ENCODE assay signal across 10 mouse cellular contexts in the genomic region with DNA sequence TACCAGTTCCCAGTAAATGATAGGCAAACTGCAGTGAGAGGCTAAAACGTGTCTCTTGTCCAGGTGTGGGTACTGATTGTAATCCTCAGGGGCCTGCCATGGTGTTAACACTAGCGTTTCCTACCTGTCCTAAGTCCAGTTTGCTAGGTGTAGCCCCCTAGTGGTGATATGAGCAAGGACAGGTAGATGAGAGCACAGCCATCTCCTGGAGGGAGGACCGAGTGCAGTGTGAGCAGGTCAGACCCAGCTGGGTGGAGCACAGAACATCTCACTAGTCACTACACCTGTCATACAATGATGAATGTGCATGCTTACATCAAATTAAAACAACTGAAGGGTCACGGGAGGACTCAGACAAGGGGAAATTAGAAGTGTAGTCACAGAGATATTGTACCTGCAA.
DNase-seq lines count a peak whose midpoint lies in the region; ATAC-seq and TF ChIP-seq lines count a peak whose summit lies in the region.
"Had no signal": no experiment of that assay in that cellular context is flagged by ENCODE, and none has a peak within 500 bp of the region (broad histone marks: within the 10 kb centered on the region; RNA-seq: fewer than 3 reads in every experiment).

No protein-coding gene starts in this region.

- peak; percentile 6 to 14 for DNase-seq in cerebellum, adult 2 months
- DNase-seq in cerebellum, postnatal 36 days, result no peak
- peak; percentile 69 for DNase-seq in midbrain, embryonic 11.5 days (ENCODE audit: low spot score, missing footprints)
- no peak for DNase-seq in midbrain, embryonic 14.5 days
- DNase-seq in spleen, postnatal 36 days (ENCODE audit: low spot score in 2 of 2), result peak; percentile 10 to 28
- no peak for DNase-seq in limb, embryonic 10.5 days (ENCODE audit: low spot score)

- H3K27me3 ChIP-seq in cerebellum, adult 2 months (ENCODE audit: control insufficient read depth, insufficient read depth, low read length), result no peaks in the 10 kb centered on the region
- no peaks in the 10 kb centered on the region for H3K27me3 ChIP-seq in midbrain, embryonic 11.5 days (ENCODE audit: control insufficient read depth, insufficient read depth, low read length)
- no peaks in the 10 kb centered on the region for H3K27me3 ChIP-seq in midbrain, embryonic 14.5 days (ENCODE audit: control insufficient read depth, insufficient read depth, low read length)
- no peaks in the 10 kb centered on the region for H3K27me3 ChIP-seq in limb, embryonic 10.5 days (ENCODE audit: low read depth, poor library complexity, severe bottlenecking)
- H3K27me3 ChIP-seq in kidney, embryonic 14.5 days (ENCODE audit: control insufficient read depth, insufficient read depth, low read length), result no peaks in the 10 kb centered on the region
- H3K27me3 ChIP-seq: heart, embryonic 13.5 days; megakaryocyte, embryonic 14.5 days had no signal

- no peak overlapping the region for H3K27ac ChIP-seq in cerebellum, adult 2 months (ENCODE audit: insufficient read depth, low read length)
- no peak overlapping the region for H3K27ac ChIP-seq in midbrain, embryonic 11.5 days (ENCODE audit: low read depth, low read length)
- H3K27ac ChIP-seq in midbrain, embryonic 14.5 days (replicated peaks; ENCODE audit: low read depth, low read length), result no peak overlapping the region
- H3K27ac ChIP-seq in cortical plate, adult 2 months (ENCODE audit: insufficient read depth, low read length), result no peak overlapping the region
- H3K27ac ChIP-seq in limb, embryonic 10.5 days, result no peak overlapping the region
- H3K27ac ChIP-seq in kidney, embryonic 14.5 days (ENCODE audit: low read depth, low read length), result no peak overlapping the region
- H3K27ac ChIP-seq: heart, embryonic 13.5 days had no signal

- no peaks in the 10 kb centered on the region for H3K36me3 ChIP-seq in midbrain, embryonic 11.5 days (ENCODE audit: control insufficient read depth, insufficient read depth, low read length)
- no peaks in the 10 kb centered on the region for H3K36me3 ChIP-seq in midbrain, embryonic 14.5 days (ENCODE audit: control insufficient read depth, insufficient read depth, low read length)
- H3K36me3 ChIP-seq in limb, embryonic 10.5 days, result no peaks in the 10 kb centered on the region
- H3K36me3 ChIP-seq in kidney, embryonic 14.5 days (ENCODE audit: control insufficient read depth, insufficient read depth, low read length), result no peaks in the 10 kb centered on the region
- H3K36me3 ChIP-seq: heart, embryonic 13.5 days had no signal

- H3K4me3 ChIP-seq in cerebellum, adult 2 months (replicated peaks; ENCODE audit: insufficient read depth, low read depth, low read length), result no peak overlapping the region
- H3K4me3 ChIP-seq in midbrain, embryonic 11.5 days (ENCODE audit: low read depth, low read length), result no peak overlapping the region
- H3K4me3 ChIP-seq in midbrain, embryonic 14.5 days (replicated peaks; ENCODE audit: low read depth, low read length), result no peak overlapping the region
- no peak overlapping the region for H3K4me3 ChIP-seq in cortical plate, adult 2 months (ENCODE audit: insufficient read depth, low read length)
- H3K4me3 ChIP-seq in limb, embryonic 10.5 days, result no peak overlapping the region
- no peak overlapping the region for H3K4me3 ChIP-seq in kidney, embryonic 14.5 days (ENCODE audit: low read length)
- H3K4me3 ChIP-seq: heart, embryonic 13.5 days; megakaryocyte, embryonic 14.5 days had no signal

- no peak overlapping the region for H3K9ac ChIP-seq in midbrain, embryonic 11.5 days (ENCODE audit: low read length)
- no peak overlapping the region for H3K9ac ChIP-seq in midbrain, embryonic 14.5 days (replicated peaks; ENCODE audit: low read length)
- H3K9ac ChIP-seq in kidney, embryonic 14.5 days (ENCODE audit: low read depth, low read length), result no peak overlapping the region
- H3K9ac ChIP-seq: heart, embryonic 13.5 days had no signal

- ATAC-seq in midbrain, embryonic 11.5 days (ENCODE audit: low FRiP score), result peak; percentile 39; the same call in 1 of the 2 replicates
- no peak for ATAC-seq in midbrain, embryonic 14.5 days (ENCODE audit: low FRiP score, low TSS enrichment)
- no peak for ATAC-seq in kidney, embryonic 14.5 days (ENCODE audit: low FRiP score, low TSS enrichment)

- TF ChIP-seq CTCF in cerebellum, adult 2 months (IDR thresholded peaks at IDR 0.05; ENCODE audit: borderline replicate concordance, insufficient read depth, low read depth, low read length), result peak; percentile 44; the same call in 1 of the 2 replicates
- 0 out of 2 replicates have a peak, but pooled peaks have one; percentile 21 for TF ChIP-seq CTCF in cortical plate, adult 2 months (IDR thresholded peaks at IDR 0.05; ENCODE audit: extremely low read depth, insufficient read depth, low read length)

- whole genome bisulfite sequencing in cerebellum, adult 2 months, result 78% methylated on average over 4 of the region's 4 CpGs
- 74% methylated on average over 4 of the region's 4 CpGs for WGBS in midbrain, embryonic 11.5 days
- 83% methylated on average over 4 of the region's 4 CpGs for WGBS in midbrain, embryonic 14.5 days
- 76% methylated on average over 4 of the region's 4 CpGs for WGBS in limb, embryonic 10.5 days
- WGBS in kidney, embryonic 14.5 days, result 75% methylated on average over 4 of the region's 4 CpGs

- TF ChIP-seq POLR2A in cerebellum, adult 2 months (IDR thresholded peaks at IDR 0.05; ENCODE audit: borderline replicate concordance, insufficient read depth, low read length), result no peak
- no peak for TF ChIP-seq POLR2A in cortical plate, adult 2 months (IDR thresholded peaks at IDR 0.05; ENCODE audit: extremely low read depth, insufficient read depth, low read length)

- no peaks in the 10 kb centered on the region for H3K4me1 ChIP-seq in cerebellum, adult 2 months (ENCODE audit: control insufficient read depth, insufficient read depth, low read length)
- 0 out of 2 replicates have a peak, but pooled peaks cover 3% of the 10 kb centered on the region for H3K4me1 ChIP-seq in midbrain, embryonic 11.5 days (ENCODE audit: control insufficient read depth, insufficient read depth, low read length)
- peaks cover 4% of the 10 kb centered on the region; the same call in 1 of the 2 replicates for H3K4me1 ChIP-seq in midbrain, embryonic 14.5 days (ENCODE audit: control insufficient read depth, insufficient read depth, low read length)
- no peaks in the 10 kb centered on the region for H3K4me1 ChIP-seq in cortical plate, adult 2 months (ENCODE audit: control insufficient read depth, insufficient read depth, low read length)
- peaks cover 11% of the 10 kb centered on the region for H3K4me1 ChIP-seq in limb, embryonic 10.5 days
- no peaks in the 10 kb centered on the region for H3K4me1 ChIP-seq in kidney, embryonic 14.5 days (ENCODE audit: control insufficient read depth, insufficient read depth, low read length)
- H3K4me1 ChIP-seq: heart, embryonic 13.5 days had no signal

- no peak overlapping the region for H3K4me2 ChIP-seq in midbrain, embryonic 11.5 days
- H3K4me2 ChIP-seq in midbrain, embryonic 14.5 days (ENCODE audit: low read length), result no peak overlapping the region
- no peak overlapping the region for H3K4me2 ChIP-seq in kidney, embryonic 14.5 days (replicated peaks; ENCODE audit: low read depth, low read length)
- H3K4me2 ChIP-seq: heart, embryonic 13.5 days had no signal

- no peaks in the 10 kb centered on the region for H3K9me3 ChIP-seq in midbrain, embryonic 11.5 days (ENCODE audit: control insufficient read depth, low read length)
- H3K9me3 ChIP-seq in midbrain, embryonic 14.5 days (ENCODE audit: control insufficient read depth, low read length), result no peaks in the 10 kb centered on the region
- H3K9me3 ChIP-seq in limb, embryonic 10.5 days (replicated peaks), result no peaks in the 10 kb centered on the region
- H3K9me3 ChIP-seq in kidney, embryonic 14.5 days (ENCODE audit: control insufficient read depth, low read length), result no peaks in the 10 kb centered on the region
- H3K9me3 ChIP-seq: heart, embryonic 13.5 days; megakaryocyte, embryonic 14.5 days had no signal

Comparison
In these comparisons a context has a peak if more than half of its experiments do, and no peak if none do; other contexts are left out.
1. DNase-seq: peak in cerebellum, adult 2 months (2 of 2), midbrain, embryonic 11.5 days (single experiment) and spleen, postnatal 36 days (2 of 2); none in cerebellum, postnatal 36 days (0 of 2), midbrain, embryonic 14.5 days (single experiment) and limb, embryonic 10.5 days (single experiment).